Mouse (Mus musculus) intestine, embryonic 14.5 days (tissue): ENCODE measurements around the gene Tcn2. TPM values are rescaled to one million over a fixed set of nuclear protein-coding genes. Genes with fewer than 3 reads are reported as not detected.

Experiments used
- ATAC-seq: fragments of 200-750 bp; cut with Nextera tagmentation; replicated peaks from 2 replicates; pipeline ENCODE4 v1.8.0; 2017; ENCODE audit warnings: low read depth, moderate number of reproducible peaks, moderate TSS enrichment, moderate library complexity; ENCODE audit not compliant: low FRiP score, low TSS enrichment
- DNase-seq: peaks from one replicate; pipeline ENCODE4 v3.0.0-alpha.2; 2018; ENCODE audit warnings: low spot score
- H3K27ac ChIP-seq: fragments of 300-500 bp; sonication (generic); 2 replicates; pipeline ENCODE4 v1.5.1; 2014; ENCODE audit warnings: low read depth, mild to moderate bottlenecking, control low read depth
- H3K27me3 ChIP-seq: fragments of 300-500 bp; sonication (generic); replicated peaks from 2 replicates; pipeline ENCODE4 v1.6.1; 2014; ENCODE audit warnings: low read length, control low read depth; ENCODE audit not compliant: control insufficient read depth, insufficient read depth
- H3K36me3 ChIP-seq: fragments of 300-500 bp; sonication (generic); 2 replicates; pipeline ENCODE4 v1.6.1; 2014; ENCODE audit warnings: low read length, control low read depth; ENCODE audit not compliant: control insufficient read depth, insufficient read depth
- H3K4me1 ChIP-seq: fragments of 300-500 bp; sonication (generic); replicated peaks from 2 replicates; pipeline ENCODE4 v1.6.1; 2014; ENCODE audit warnings: low read length, control low read depth, mixed read lengths; ENCODE audit not compliant: control insufficient read depth, insufficient read depth
- H3K4me2 ChIP-seq: fragments of 300-500 bp; sonication (generic); 2 replicates; pipeline ENCODE4 v1.6.1; 2014; ENCODE audit warnings: low read length
- H3K4me3 ChIP-seq: fragments of 300-500 bp; sonication (generic); 2 replicates; pipeline ENCODE4 v1.5.1; 2014; ENCODE audit warnings: low read depth, low read length, control low read depth, mixed read lengths
- H3K9ac ChIP-seq: fragments of 300-500 bp; sonication (generic); 2 replicates; pipeline ENCODE4 v1.6.1; 2014; ENCODE audit warnings: mild to moderate bottlenecking, low read length
- H3K9me3 ChIP-seq: fragments of 300-500 bp; sonication (generic); 2 replicates; pipeline ENCODE4 v1.6.1; 2016; ENCODE audit warnings: low read length, control low read depth; ENCODE audit not compliant: control insufficient read depth
- WGBS: fragments of 180-500 bp; shearing (Covaris S2); extraction: QIAGEN DNeasy Blood & Tissue Kit; methylation state at CpG from one replicate; pipeline ENCODE4 v1.1.7; 2014; 5-methylcytosine and 5-hydroxymethylcytosine counted together
- polyA plus RNA-seq: library from polyadenylated mRNA; unstranded; fragments of >200 nt; fragmentation: Nextera tagmentation; extraction: Ambion mirVana; gene quantifications from 2 replicates; pipeline ENCODE4 v1.2.1, GENCODE M21; 2014

Gene Tcn2
- polyA plus RNA-seq = 37.9 and 39.0 TPM in 2 replicates

DNA sequence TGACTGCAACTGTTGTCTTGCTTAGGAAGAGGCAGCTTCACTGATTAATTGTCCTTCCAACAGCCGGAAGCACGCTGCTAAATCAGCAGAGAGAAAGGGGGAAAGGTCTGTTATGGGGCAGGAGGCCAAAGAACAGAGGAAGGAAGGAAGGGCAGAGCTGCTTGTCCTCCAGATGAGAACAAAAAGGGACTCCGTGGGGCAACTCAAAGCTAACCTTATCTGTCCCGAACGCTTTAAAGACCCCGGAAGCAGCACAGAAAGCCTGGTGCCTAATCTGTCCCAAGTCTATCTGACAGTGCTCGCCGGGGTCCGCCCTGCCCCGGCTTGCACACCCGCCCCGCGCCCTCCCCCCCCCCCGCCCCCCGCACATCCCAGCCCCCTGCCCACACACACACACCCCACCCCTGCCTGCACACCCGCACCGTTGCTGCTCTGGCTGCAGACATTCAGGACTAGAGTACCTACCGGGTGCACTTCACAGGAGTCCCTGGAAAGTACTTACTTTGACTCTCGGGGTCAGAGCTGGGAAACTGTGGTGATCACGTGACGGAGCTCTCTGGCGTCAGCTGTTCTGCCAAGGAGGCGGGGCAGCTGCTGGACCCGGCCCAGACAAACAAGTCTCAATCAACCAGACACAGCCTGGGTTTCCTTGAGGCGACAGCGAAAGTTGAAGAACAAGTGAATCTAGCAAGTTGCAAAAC lies at the start of gene Tcn2:
TSS of gene Tcn2 (minus strand) at position 649 of the 701 bp plus-strand sequence.
- peak; percentile 80 for ATAC-seq
- Histone ChIP-seq H3K27me3 (no peaks in the 10 kb centered on the region), H3K4me3 (peak within 1 kb of the TSS; percentile 49), H3K9ac (peak within 1 kb of the TSS; percentile 39), H3K9me3 (no peaks in the 10 kb centered on the region), H3K4me1 (peaks cover 7% of the 10 kb centered on the region; the same call in 1 of the 2 replicates), H3K4me2 (peak within 1 kb of the TSS; percentile 65), H3K27ac (no peak within 1 kb of the TSS), H3K36me3 (peaks cover 5% of the 10 kb centered on the region; the same call in 1 of the 2 replicates)
- peak; percentile 83 for DNase-seq
- under 1% methylated on average over 23 of the region's 26 CpGs for WGBS

DNA sequence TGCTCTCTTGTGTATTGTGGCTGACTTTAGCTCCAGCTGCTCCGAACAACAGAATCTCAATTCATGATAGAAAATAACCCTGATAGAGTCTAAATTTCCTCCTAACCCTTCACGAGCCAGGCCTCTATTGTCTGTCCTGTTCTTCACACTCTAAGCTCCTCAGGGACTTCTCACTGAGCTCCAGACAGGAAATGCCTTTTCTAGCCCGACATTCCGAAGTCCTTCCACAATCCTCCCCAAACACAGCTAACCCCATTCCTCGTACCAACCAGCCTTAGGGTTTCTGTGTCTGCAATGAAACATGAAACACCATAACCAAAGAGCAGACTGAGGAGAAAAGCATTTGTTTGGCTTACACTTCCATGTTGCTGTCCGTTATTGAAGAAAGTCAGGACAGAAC lies 49.6 kb upstream of the Tcn2 start:
- DNase-seq = no peak

DNA sequence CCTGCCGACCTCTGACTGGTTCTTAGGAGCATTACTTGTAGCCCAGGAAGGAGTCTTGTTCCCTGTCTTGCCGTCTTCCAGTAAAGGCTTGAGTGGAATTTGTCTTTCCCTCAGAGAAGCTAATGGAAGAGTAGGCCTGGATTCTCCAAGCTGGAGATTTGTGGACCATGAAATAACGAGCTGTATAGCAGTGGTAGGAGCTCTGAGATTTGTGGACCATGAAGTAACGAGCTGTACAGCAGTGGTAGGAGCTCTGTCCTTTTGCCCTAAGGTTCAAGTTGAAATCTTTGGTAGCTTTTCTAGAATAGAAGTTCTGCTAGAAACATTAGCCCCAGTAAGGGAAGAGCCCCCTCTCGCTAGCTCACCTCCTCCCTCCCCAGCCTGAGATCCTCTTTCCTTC lies 46.5 kb upstream of the Tcn2 start:
- no peak overlapping the region for H3K27ac ChIP-seq
- no peaks in the 10 kb centered on the region for H3K9me3 ChIP-seq
- peaks cover 9% of the 10 kb centered on the region for H3K27me3 ChIP-seq
- 91% methylated on average over 5 of the region's 5 CpGs for WGBS
- H3K36me3 ChIP-seq = peaks cover 73% of the 10 kb centered on the region
- H3K4me1 ChIP-seq = no peaks in the 10 kb centered on the region
- DNase-seq (no peak), ATAC-seq (no peak)
- no peak overlapping the region for H3K4me3 ChIP-seq
- H3K9ac ChIP-seq = no peak overlapping the region
- H3K4me2 ChIP-seq = no peak overlapping the region

More for the DNA sequence above, 49.6 kb upstream of the Tcn2 start:
- Histone ChIP-seq H3K36me3 (peaks cover 43% of the 10 kb centered on the region), H3K4me2 (0 out of 2 replicates have a peak overlapping the region, but pooled peaks have one; percentile 4), H3K9me3 (no peaks in the 10 kb centered on the region), H3K4me1 (no peaks in the 10 kb centered on the region), H3K27ac (no peak overlapping the region), H3K9ac (no peak overlapping the region), H3K4me3 (no peak overlapping the region), H3K27me3 (peaks cover 23% of the 10 kb centered on the region)
- no peak for ATAC-seq
- WGBS = 65% methylated on average over 6 of the region's 6 CpGs

GRCm38 (mm10) chr11:3976678-3977077 lies 44.7 kb upstream of the Tcn2 start, which contains the start of gene 4930556J24Rik:
Gene 4930556J24Rik, minus strand, starts transcription at chr11:3976778.
- Histone ChIP-seq H3K4me2 (no peak within 1 kb of the TSS), H3K4me3 (no peak within 1 kb of the TSS), H3K27me3 (no peaks in the 10 kb centered on the region), H3K27ac (no peak within 1 kb of the TSS), H3K9ac (no peak within 1 kb of the TSS), H3K4me1 (no peaks in the 10 kb centered on the region), H3K9me3 (no peaks in the 10 kb centered on the region), H3K36me3 (peaks cover 91% of the 10 kb centered on the region)
- 97% methylated on average over 6 of the region's 6 CpGs for WGBS
- no peak for ATAC-seq
- DNase-seq = no peak

DNA sequence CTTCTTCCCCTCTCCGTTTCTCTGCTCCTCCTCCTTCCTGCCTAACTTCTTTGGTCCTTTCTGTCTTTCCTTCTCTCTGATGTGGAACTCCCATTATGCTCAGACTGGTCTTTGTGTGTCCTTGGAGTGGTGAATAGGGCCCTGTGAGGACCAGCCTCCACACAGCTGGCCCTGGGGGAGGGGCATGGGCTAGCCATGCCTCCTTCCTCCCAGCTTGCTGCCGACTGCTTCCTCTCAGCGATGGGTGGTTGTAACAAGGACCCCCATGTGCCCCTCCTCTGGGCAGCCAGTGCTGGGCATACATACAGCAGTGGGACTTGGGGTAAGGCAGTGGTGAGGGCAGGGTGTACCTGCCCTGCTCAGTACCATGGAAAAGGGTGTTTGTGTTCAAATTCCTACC lies 42.4 kb upstream of the Tcn2 start:
- Histone ChIP-seq H3K9ac (no peak overlapping the region), H3K27me3 (no peaks in the 10 kb centered on the region), H3K4me3 (no peak overlapping the region), H3K4me1 (no peaks in the 10 kb centered on the region), H3K27ac (no peak overlapping the region), H3K4me2 (no peak overlapping the region), H3K9me3 (no peaks in the 10 kb centered on the region), H3K36me3 (peaks cover 99% of the 10 kb centered on the region)
- ATAC-seq (no peak), DNase-seq (no peak)
- 78% methylated on average over 3 of the region's 3 CpGs for WGBS

GRCm38 (mm10) chr11:3973081-3973480 lies 41.1 kb upstream of the Tcn2 start:
- Histone ChIP-seq H3K4me3 (no peak overlapping the region), H3K4me1 (no peaks in the 10 kb centered on the region), H3K27me3 (no peaks in the 10 kb centered on the region), H3K27ac (no peak overlapping the region), H3K9ac (no peak overlapping the region), H3K9me3 (no peaks in the 10 kb centered on the region), H3K36me3 (peaks cover 99% of the 10 kb centered on the region), H3K4me2 (no peak overlapping the region)
- WGBS = 94% methylated on average over 7 of the region's 7 CpGs
- ATAC-seq = no peak
- DNase-seq = no peak

DNA sequence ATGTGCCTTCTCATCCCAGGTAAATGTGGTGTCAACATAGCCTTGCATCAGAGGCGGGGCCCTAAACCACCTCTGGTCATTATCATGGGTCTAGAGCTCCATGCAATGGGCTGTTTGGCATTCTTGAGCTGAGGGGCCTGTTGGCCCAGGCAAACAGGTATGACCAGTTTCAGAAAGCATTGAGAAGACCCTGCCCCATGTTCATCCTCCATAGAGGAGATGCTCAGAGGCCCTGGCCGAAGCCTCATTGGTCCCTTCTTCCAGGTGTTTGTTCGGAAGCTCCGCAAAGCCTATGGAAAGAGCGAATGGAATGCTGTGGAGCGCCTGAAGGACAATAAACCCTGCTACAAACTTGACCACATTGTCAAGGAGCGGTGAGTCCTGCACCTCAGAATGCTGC lies 38.4 kb upstream of the Tcn2 start:
- Histone ChIP-seq H3K4me1 (peaks cover 1% of the 10 kb centered on the region; the same call in 1 of the 2 replicates), H3K4me3 (no peak overlapping the region), H3K36me3 (peaks cover 80% of the 10 kb centered on the region), H3K9me3 (no peaks in the 10 kb centered on the region), H3K4me2 (no peak overlapping the region), H3K27me3 (no peaks in the 10 kb centered on the region), H3K9ac (no peak overlapping the region), H3K27ac (no peak overlapping the region)
- WGBS = 84% methylated on average over 7 of the region's 7 CpGs
- DNase-seq = no peak
- ATAC-seq = no peak

- H3K9me3 ChIP-seq = no peaks in the 10 kb centered on the region
- H3K4me2 ChIP-seq = no peak overlapping the region
- H3K9ac ChIP-seq = no peak overlapping the region
- no peak for ATAC-seq
- no peaks in the 10 kb centered on the region for H3K27me3 ChIP-seq
- no peak overlapping the region for H3K27ac ChIP-seq
- H3K36me3 ChIP-seq = peaks cover 75% of the 10 kb centered on the region
- no peak for DNase-seq
- H3K4me1 ChIP-seq = peaks cover 7% of the 10 kb centered on the region; the same call in 1 of the 2 replicates
- H3K4me3 ChIP-seq = no peak overlapping the region
- WGBS = 85% methylated on average over 3 of the region's 3 CpGs
Measured at GRCm38 (mm10) chr11:3969837-3970236, 37.9 kb upstream of the Tcn2 start.
